Comparison of ENCODE assay signal across 26 mouse cellular contexts in the genomic region with DNA sequence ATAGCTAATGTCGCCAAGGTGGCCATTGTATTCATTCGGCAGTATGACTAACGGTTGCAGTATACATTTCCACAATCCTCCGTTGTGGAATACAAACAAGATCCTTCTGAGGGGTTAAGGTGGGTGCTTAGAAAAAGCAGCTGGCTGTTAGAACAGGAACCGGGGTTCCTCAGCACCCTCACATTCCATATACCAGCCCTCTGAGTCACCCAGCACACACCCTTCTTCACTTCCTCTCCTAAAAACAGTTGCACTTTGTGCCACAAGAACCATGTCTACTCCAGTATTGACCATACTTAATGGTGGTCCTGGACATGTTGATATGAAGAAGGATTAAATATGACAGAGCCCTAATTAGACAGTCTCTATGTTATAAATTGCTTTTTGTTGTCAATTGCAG.
DNase-seq lines count a peak whose midpoint lies in the region; ATAC-seq and TF ChIP-seq lines count a peak whose summit lies in the region.
"Had no signal": no experiment of that assay in that cellular context is flagged by ENCODE, and none has a peak within 500 bp of the region (broad histone marks: within the 10 kb centered on the region; RNA-seq: fewer than 3 reads in every experiment).

No protein-coding gene starts in this region.

- peak overlapping the region; percentile 46 for H3K27ac ChIP-seq in bone marrow macrophage, adult 2 months (ENCODE audit: insufficient read depth, low read depth, low read length)
- H3K27ac ChIP-seq: hindbrain, embryonic 12.5 days; liver, embryonic 12.5 days; midbrain, embryonic 15.5 days; neural tube, embryonic 15.5 days had no signal

- peaks cover 50% of the 10 kb centered on the region for H3K4me1 ChIP-seq in bone marrow macrophage, adult 2 months (ENCODE audit: control insufficient read depth, insufficient read depth, low read length)
- H3K4me1 ChIP-seq: midbrain, embryonic 15.5 days had no signal

- ATAC-seq in megakaryocyte, adult 5-6 weeks (ENCODE audit: poor library complexity, severe bottlenecking): peak; percentile 78
- ATAC-seq: activated CD4-positive, CD25-positive, alpha-beta regulatory T cell, adult 4 months; CD4-positive, CD25-positive, alpha-beta regulatory T cell, adult 4 months; forebrain, embryonic 16.5 days; intestine, embryonic 16.5 days; liver, embryonic 12.5 days; liver, postnatal 0 days; midbrain, embryonic 15.5 days had no signal

- peak; percentile 92 for DNase-seq in heart, adult 11 months
- DNase-seq in heart, adult 8-10 months (ENCODE audit: low spot score): no peak
- DNase-seq in naive thymus-derived CD4-positive, alpha-beta T cell, adult 2 months (ENCODE audit: low read depth): peak; percentile 40
- no peak for DNase-seq in adrenal gland, postnatal 14 days
- no peak for DNase-seq in cerebellum, postnatal 25 days
- no peak for DNase-seq in left cerebral cortex, postnatal 4 days
- DNase-seq: adrenal gland, adult 2 months; cerebellum, adult 11 months; cerebellum, adult 9-11 months; heart, postnatal 36 days; kidney, postnatal 14 days; liver, postnatal 0 days; right cerebral cortex, postnatal 25 days; thymus, adult 18-20 months; thymus, postnatal 25 days had no signal

- TF ChIP-seq CTCF in bone marrow macrophage, adult 2 months (IDR thresholded peaks at IDR 0.05; ENCODE audit: low read depth, low read length): no peak

- intact Hi-C loops in left cerebral cortex, postnatal 4 days (cut with DNase I): no loop called here

- no peak for TF ChIP-seq POLR2A in bone marrow macrophage, adult 2 months (IDR thresholded peaks at IDR 0.05; ENCODE audit: borderline replicate concordance, low read depth, low read length)

- H3K4me3 ChIP-seq in bone marrow macrophage, adult 2 months (ENCODE audit: insufficient read depth, low read length): peak overlapping the region; percentile 10; the same call in 1 of the 2 replicates
- H3K4me3 ChIP-seq: erythroblast, embryonic 14.5 days; hindbrain, embryonic 12.5 days; liver, embryonic 12.5 days; midbrain, embryonic 15.5 days; neural tube, embryonic 15.5 days had no signal

Comparison
In these comparisons a context has a peak if more than half of its experiments do, and no peak if none do; other contexts are left out.
1. DNase-seq: peak in heart, adult 11 months (single experiment) and naive thymus-derived CD4-positive, alpha-beta T cell, adult 2 months (single experiment); none in heart, adult 8-10 months (single experiment), adrenal gland, postnatal 14 days (single experiment), cerebellum, postnatal 25 days (0 of 2) and left cerebral cortex, postnatal 4 days (single experiment).